Mouse (Mus musculus): ENCODE results near the gene Slx4ip.

DNA sequence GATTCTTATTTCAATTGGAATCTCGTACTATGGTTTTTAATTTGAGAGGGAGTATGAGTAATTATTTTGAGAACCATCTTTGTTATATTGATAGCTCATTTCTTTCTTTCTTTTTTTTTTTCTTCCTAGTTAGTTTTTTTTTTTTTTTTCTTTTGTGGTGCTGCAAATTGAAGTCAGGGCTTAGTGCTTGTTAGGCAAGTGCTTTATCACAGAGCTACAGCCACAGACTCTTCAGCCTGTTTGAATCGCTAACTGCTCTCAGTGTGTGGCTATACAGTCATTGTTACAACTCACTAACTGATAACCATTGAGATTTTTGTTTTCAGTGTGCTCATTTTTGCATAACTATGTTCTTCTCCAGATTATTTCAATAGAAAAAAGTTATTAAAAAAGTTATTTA is 3.5 kb downstream of the Slx4ip start:
- no peak for TF ChIP-seq CTCF (conservative IDR thresholded peaks at IDR 0.05; ENCODE audit: insufficient read depth, insufficient read length, low read depth, low read length)
- TF ChIP-seq POLR2A (IDR thresholded peaks at IDR 0.05; ENCODE audit: low read depth, low read length): no peak

All from kidney, adult 2 months (tissue).